Mouse (Mus musculus): ENCODE results near the gene Itprid1.

- TF ChIP-seq GATA1 (IDR thresholded peaks at IDR 0.05; ENCODE audit: borderline replicate concordance, low read length) (no peak), FLI1 (IDR thresholded peaks at IDR 0.05; ENCODE audit: low read length) (no peak)
Observed at GRCm38 (mm10) chr6:56019632-56020031, 182.9 kb downstream of the Itprid1 start.
